Mouse (Mus musculus) gastrocnemius, adult 2 months (tissue): ENCODE data around the gene As3mt. TPM values are rescaled to one million over a fixed set of nuclear protein-coding genes. Genes with fewer than 3 reads are reported as not detected.
A peak's percentile ranks its signal among the peaks of the same experiment; 100 is the strongest.

Source experiments
- DNase-seq: peaks from one replicate; pipeline ENCODE4 v3.0.0; 2022
- H3K27ac ChIP-seq: fragments of 200-600 bp; 2 replicates; pipeline ENCODE4 v1.8.1; 2022; ENCODE audit warnings: mild to moderate bottlenecking
- H3K4me3 ChIP-seq: fragments of 200-600 bp; 2 replicates; pipeline ENCODE4 v1.8.1; 2022; ENCODE audit warnings: mild to moderate bottlenecking, moderate library complexity
- CTCF ChIP-seq: fragments of 200-600 bp; IDR thresholded peaks from 2 replicates; pipeline ENCODE4 v1.8.1; 2022; ENCODE audit warnings: antibody characterized with exemption, mild to moderate bottlenecking, moderate library complexity
- intact Hi-C: fragments of 180-260 bp; cut with DNase I; formaldehyde crosslinking; loops from one replicate; pipeline ENCODE4 v1.15.1; 2025
- total RNA-seq, 2 experiments: library from RNA; stranded (reverse); gene quantifications; 2 replicates each; pipeline ENCODE4 v1.2.3; 2021

The As3mt gene
- total RNA-seq, 2 experiments from 2014 or later = 76.3 to 106 TPM

GRCm38 (mm10) chr19:46675641-46676040 lies 31.6 kb upstream of the As3mt start:
- intact Hi-C loops = no loop called here
- Histone ChIP-seq H3K27ac (no peak overlapping the region), H3K4me3 (no peak overlapping the region)
- TF ChIP-seq CTCF = no peak
- no peak for DNase-seq

- DNase-seq = no peak
- intact Hi-C loops = loop anchor here (10.0 kb wide), 1 partner anchor 365 kb away; no protein-coding TSS in a partner anchor
- no peak for TF ChIP-seq CTCF
- Histone ChIP-seq H3K4me3 (no peak overlapping the region), H3K27ac (no peak overlapping the region)
These were observed 27.4 kb upstream of the As3mt start for GRCm38 (mm10) chr19:46679720-46680383.

GRCm38 (mm10) chr19:46689460-46690372 lies 17.5 kb upstream of the As3mt start, which contains the start of gene Borcs7:
Borcs7 (plus strand) TSS chr19:46689906.
- intact Hi-C loops = loop anchor here (10.0 kb wide), 1 partner anchor 355 kb away; no protein-coding TSS in a partner anchor
- peak; percentile 90 for DNase-seq

GRCm38 (mm10) chr19:46690387-46690786 lies 16.9 kb upstream of the As3mt start:
- H3K27ac ChIP-seq = peak overlapping the region; percentile 97
- intact Hi-C loops = no loop called here
- TF ChIP-seq CTCF = no peak
- no peak for DNase-seq
- peak overlapping the region; percentile 91 for H3K4me3 ChIP-seq

More at GRCm38 (mm10) chr19:46689460-46690372, 17.5 kb upstream of the As3mt start, which contains the start of gene Borcs7:
- H3K4me3 ChIP-seq = peak within 1 kb of the TSS; percentile 91
- H3K27ac ChIP-seq = peak within 1 kb of the TSS; percentile 97
- no peak for TF ChIP-seq CTCF

GRCm38 (mm10) chr19:46691078-46691477 lies 16.2 kb upstream of the As3mt start:
- no peak overlapping the region for H3K4me3 ChIP-seq
- no peak overlapping the region for H3K27ac ChIP-seq
- intact Hi-C loops = no loop called here
- no peak for TF ChIP-seq CTCF
- no peak for DNase-seq

GRCm38 (mm10) chr19:46693146-46693545 lies 14.1 kb upstream of the As3mt start:
- no peak overlapping the region for H3K27ac ChIP-seq
- TF ChIP-seq CTCF = no peak
- DNase-seq = no peak
- intact Hi-C loops = no loop called here
- H3K4me3 ChIP-seq = no peak overlapping the region

GRCm38 (mm10) chr19:46696482-46696881 lies 10.8 kb upstream of the As3mt start:
- no peak for TF ChIP-seq CTCF
- intact Hi-C loops = no loop called here
- DNase-seq = no peak
- Histone ChIP-seq H3K4me3 (no peak overlapping the region), H3K27ac (no peak overlapping the region)

GRCm38 (mm10) chr19:46696943-46697342 lies 10.3 kb upstream of the As3mt start:
- TF ChIP-seq CTCF = no peak
- Histone ChIP-seq H3K27ac (no peak overlapping the region), H3K4me3 (no peak overlapping the region)
- no peak for DNase-seq
- intact Hi-C loops = no loop called here

- no peak for DNase-seq
- TF ChIP-seq CTCF = no peak
- Histone ChIP-seq H3K4me3 (no peak overlapping the region), H3K27ac (no peak overlapping the region)
- intact Hi-C loops = no loop called here
These were observed 9.3 kb upstream of the As3mt start for GRCm38 (mm10) chr19:46697840-46698517.

- H3K27ac ChIP-seq = 0 out of 2 replicates have a peak overlapping the region, but pooled peaks have one; percentile 12
- intact Hi-C loops = no loop called here
- no peak for TF ChIP-seq CTCF
- peak; percentile 29 for DNase-seq
- no peak overlapping the region for H3K4me3 ChIP-seq
These were observed 8.2 kb upstream of the As3mt start for GRCm38 (mm10) chr19:46699011-46699481.

GRCm38 (mm10) chr19:46701156-46701555 lies 6.1 kb upstream of the As3mt start:
- intact Hi-C loops = no loop called here

GRCm38 (mm10) chr19:46705779-46706495 lies 1.3 kb upstream of the As3mt start:
- no peak overlapping the region for H3K27ac ChIP-seq
- intact Hi-C loops = no loop called here

More at GRCm38 (mm10) chr19:46701156-46701555, 6.1 kb upstream of the As3mt start:
- no peak overlapping the region for H3K27ac ChIP-seq
- H3K4me3 ChIP-seq = no peak overlapping the region
- no peak for DNase-seq
- no peak for TF ChIP-seq CTCF

More at GRCm38 (mm10) chr19:46705779-46706495, 1.3 kb upstream of the As3mt start:
- no peak for TF ChIP-seq CTCF
- H3K4me3 ChIP-seq = no peak overlapping the region
- no peak for DNase-seq
